Mouse (Mus musculus): ENCODE measurements around the gene Foxred1. TPM values are rescaled to one million over a fixed set of nuclear protein-coding genes. Genes with fewer than 3 reads are reported as not detected.

The Foxred1 gene
- polyA plus RNA-seq, 1 experiment from 2014 or later, result 51.2 TPM

DNA sequence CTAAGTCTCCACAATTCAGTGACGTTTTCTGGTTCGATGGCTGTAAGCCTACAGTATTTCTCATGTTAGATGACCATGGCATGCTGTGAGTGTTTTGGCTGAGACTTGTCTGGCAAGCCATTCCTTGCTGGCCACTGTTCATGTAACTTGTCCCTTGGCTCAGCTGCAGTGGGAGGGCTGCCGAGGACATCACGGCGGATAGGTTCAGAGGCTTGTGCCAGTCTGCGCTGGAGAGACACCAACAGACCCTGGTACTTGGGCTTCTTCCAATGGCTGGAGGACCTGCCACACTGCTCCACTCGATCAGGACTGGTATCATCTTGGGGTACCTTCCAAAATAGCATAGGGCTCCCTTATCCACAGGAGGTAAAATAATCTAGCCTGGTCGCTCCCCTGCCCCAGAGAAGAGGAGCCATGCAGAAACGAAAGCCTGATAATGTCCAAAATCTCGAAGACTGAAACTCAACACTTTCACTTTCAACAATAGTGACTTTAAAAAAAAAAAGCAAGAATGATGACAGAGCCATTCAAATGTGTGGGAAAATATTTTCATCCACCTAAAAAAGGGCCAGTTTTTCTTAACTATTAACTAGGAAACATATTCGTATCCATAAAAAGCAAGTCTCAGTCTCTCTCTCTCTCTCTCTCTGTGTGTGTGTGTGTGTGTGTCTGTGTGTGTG lies 47.7 kb downstream of the Foxred1 start:
- no peak overlapping the region for H3K4me3 ChIP-seq (ENCODE audit: low read depth, low read length)
- 88% methylated on average over 11 of the region's 11 CpGs for WGBS
- no peaks in the 10 kb centered on the region for H3K27me3 ChIP-seq (ENCODE audit: control insufficient read depth, insufficient read depth, low read depth, low read length)
- no peak for ATAC-seq
- 0 out of 2 replicates have a peak, but pooled peaks cover 3% of the 10 kb centered on the region for H3K36me3 ChIP-seq (ENCODE audit: control insufficient read depth, insufficient read depth, low read length)
- 0 out of 2 replicates have a peak, but pooled peaks cover 3% of the 10 kb centered on the region for H3K4me1 ChIP-seq (ENCODE audit: control insufficient read depth, insufficient read depth, low read length)
- H3K9me3 ChIP-seq (replicated peaks; ENCODE audit: control insufficient read depth, low read length, poor library complexity, severe bottlenecking), result no peaks in the 10 kb centered on the region
- no peak overlapping the region for H3K9ac ChIP-seq (ENCODE audit: low read depth, low read length)
- no peak overlapping the region for H3K27ac ChIP-seq (ENCODE audit: low read length)
- no peak overlapping the region for H3K4me2 ChIP-seq (ENCODE audit: low read length)

DNA sequence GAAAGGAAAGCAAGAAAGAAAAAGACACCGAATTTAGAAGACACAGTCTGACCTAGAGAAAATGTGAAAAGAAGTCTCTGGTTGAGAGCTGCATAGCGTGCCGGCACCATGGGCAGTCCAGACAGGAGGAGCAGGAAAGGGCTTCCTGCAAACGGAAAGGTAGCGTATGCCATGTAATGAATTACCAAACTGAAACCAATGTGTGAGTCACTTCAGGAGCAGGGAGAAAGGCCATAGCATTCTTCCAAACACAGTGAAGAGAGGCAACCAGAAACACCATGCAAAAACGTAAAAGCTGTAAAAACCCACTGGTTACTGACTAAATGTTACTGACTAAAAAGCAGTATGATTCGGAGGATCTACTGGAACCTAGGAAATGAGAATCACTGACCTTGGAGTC lies 49.1 kb downstream of the Foxred1 start:
- no peaks in the 10 kb centered on the region for H3K9me3 ChIP-seq (replicated peaks; ENCODE audit: control insufficient read depth, low read length, poor library complexity, severe bottlenecking)
- no peak for ATAC-seq
- no peaks in the 10 kb centered on the region for H3K27me3 ChIP-seq (ENCODE audit: control insufficient read depth, insufficient read depth, low read depth, low read length)
- no peak overlapping the region for H3K9ac ChIP-seq (ENCODE audit: low read depth, low read length)
- 92% methylated on average over 7 of the region's 7 CpGs for WGBS
- H3K36me3 ChIP-seq (ENCODE audit: control insufficient read depth, insufficient read depth, low read length), result 0 out of 2 replicates have a peak, but pooled peaks cover 3% of the 10 kb centered on the region
- H3K27ac ChIP-seq (ENCODE audit: low read length), result no peak overlapping the region
- no peak overlapping the region for H3K4me3 ChIP-seq (ENCODE audit: low read depth, low read length)
- H3K4me1 ChIP-seq (ENCODE audit: control insufficient read depth, insufficient read depth, low read length), result no peaks in the 10 kb centered on the region
- H3K4me2 ChIP-seq (ENCODE audit: low read length), result no peak overlapping the region

DNA sequence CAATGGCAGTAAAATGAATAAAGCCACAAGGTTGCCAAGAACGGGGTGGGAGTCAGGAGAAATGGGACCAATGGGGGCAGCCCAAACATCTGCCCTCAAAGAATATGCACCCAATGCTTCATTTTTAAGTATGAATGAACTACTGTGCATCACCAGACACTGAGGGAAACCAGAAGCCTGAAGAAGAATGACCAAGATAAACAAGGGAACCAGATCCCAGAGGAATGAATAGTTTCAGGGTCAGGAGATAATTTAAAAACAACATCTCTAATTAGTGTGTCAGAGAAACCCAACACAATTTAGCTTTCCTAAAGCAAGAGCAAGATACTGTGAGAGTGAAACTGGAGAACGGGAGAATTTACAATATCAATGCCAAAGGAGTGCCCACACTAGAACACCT lies 50.2 kb downstream of the Foxred1 start:
- WGBS, result 83% methylated on average over 2 of the region's 2 CpGs
- 0 out of 2 replicates have a peak, but pooled peaks cover 5% of the 10 kb centered on the region for H3K36me3 ChIP-seq (ENCODE audit: control insufficient read depth, insufficient read depth, low read length)

DNA sequence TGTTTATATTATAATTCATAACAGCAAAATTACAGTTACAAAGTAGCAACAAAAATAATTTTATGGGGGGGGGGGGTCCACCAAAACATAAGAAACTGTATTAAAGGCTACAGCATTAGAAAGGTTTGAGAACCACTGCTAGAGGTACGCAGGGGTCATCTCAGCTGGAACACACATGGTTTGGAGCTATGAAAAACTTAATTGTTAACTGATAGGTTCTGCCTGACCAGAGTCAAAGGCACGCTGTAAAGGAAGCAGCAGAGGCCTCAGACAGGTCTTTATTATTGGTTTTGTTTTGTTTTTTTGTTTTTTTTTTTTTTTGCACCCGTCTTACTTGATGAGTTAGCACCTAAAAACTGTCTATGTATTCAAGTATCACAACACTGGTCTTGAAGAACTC lies 52.4 kb downstream of the Foxred1 start:
- H3K36me3 ChIP-seq (ENCODE audit: control insufficient read depth, insufficient read depth, low read length), result 0 out of 2 replicates have a peak, but pooled peaks cover 5% of the 10 kb centered on the region
- no peak for ATAC-seq
- H3K27me3 ChIP-seq (ENCODE audit: control insufficient read depth, insufficient read depth, low read depth, low read length), result no peaks in the 10 kb centered on the region
- no peak overlapping the region for H3K4me3 ChIP-seq (ENCODE audit: low read depth, low read length)
- no peak overlapping the region for H3K4me2 ChIP-seq (ENCODE audit: low read length)
- H3K4me1 ChIP-seq (ENCODE audit: control insufficient read depth, insufficient read depth, low read length), result no peaks in the 10 kb centered on the region
- H3K9ac ChIP-seq (ENCODE audit: low read depth, low read length), result no peak overlapping the region
- 92% methylated on average over 3 of the region's 3 CpGs for WGBS
- no peaks in the 10 kb centered on the region for H3K9me3 ChIP-seq (replicated peaks; ENCODE audit: control insufficient read depth, low read length, poor library complexity, severe bottlenecking)
- no peak overlapping the region for H3K27ac ChIP-seq (ENCODE audit: low read length)

More for the DNA sequence above, 50.2 kb downstream of the Foxred1 start:
- Histone ChIP-seq H3K27me3 (ENCODE audit: control insufficient read depth, insufficient read depth, low read depth, low read length) (no peaks in the 10 kb centered on the region), H3K4me2 (ENCODE audit: low read length) (no peak overlapping the region), H3K4me3 (ENCODE audit: low read depth, low read length) (no peak overlapping the region), H3K9ac (ENCODE audit: low read depth, low read length) (no peak overlapping the region), H3K27ac (ENCODE audit: low read length) (no peak overlapping the region), H3K9me3 (replicated peaks; ENCODE audit: control insufficient read depth, low read length, poor library complexity, severe bottlenecking) (no peaks in the 10 kb centered on the region), H3K4me1 (ENCODE audit: control insufficient read depth, insufficient read depth, low read length) (no peaks in the 10 kb centered on the region)
- no peak for ATAC-seq

DNA sequence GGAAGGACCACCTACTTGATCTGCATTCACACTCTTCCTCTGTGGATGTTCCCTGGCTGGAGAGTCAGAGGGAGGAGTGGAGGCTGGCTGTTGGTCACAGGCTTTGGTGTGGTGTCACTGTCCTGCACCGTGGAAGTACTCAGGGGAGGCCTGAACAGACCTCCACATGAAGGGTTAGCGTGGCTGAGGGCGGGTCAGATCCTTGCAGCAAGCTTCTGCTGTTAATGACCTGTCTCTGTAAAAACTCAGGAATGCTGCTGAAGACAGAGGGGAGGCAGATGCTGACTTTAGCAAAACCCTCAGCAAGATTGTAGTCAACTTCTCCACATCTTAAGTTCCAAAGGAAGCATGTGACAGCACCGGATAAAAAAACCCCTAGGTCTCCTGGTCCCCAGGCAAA lies 54.0 kb downstream of the Foxred1 start:
- H3K4me3 ChIP-seq (ENCODE audit: low read depth, low read length), result no peak overlapping the region
- no peaks in the 10 kb centered on the region for H3K27me3 ChIP-seq (ENCODE audit: control insufficient read depth, insufficient read depth, low read depth, low read length)
- H3K4me2 ChIP-seq (ENCODE audit: low read length), result no peak overlapping the region
- no peak overlapping the region for H3K27ac ChIP-seq (ENCODE audit: low read length)
- H3K9ac ChIP-seq (ENCODE audit: low read depth, low read length), result no peak overlapping the region
- H3K9me3 ChIP-seq (replicated peaks; ENCODE audit: control insufficient read depth, low read length, poor library complexity, severe bottlenecking), result no peaks in the 10 kb centered on the region
- H3K36me3 ChIP-seq (ENCODE audit: control insufficient read depth, insufficient read depth, low read length), result 0 out of 2 replicates have a peak, but pooled peaks cover 3% of the 10 kb centered on the region
- ATAC-seq, result no peak
- 95% methylated on average over 4 of the region's 4 CpGs for WGBS
- H3K4me1 ChIP-seq (ENCODE audit: control insufficient read depth, insufficient read depth, low read length), result no peaks in the 10 kb centered on the region

DNA sequence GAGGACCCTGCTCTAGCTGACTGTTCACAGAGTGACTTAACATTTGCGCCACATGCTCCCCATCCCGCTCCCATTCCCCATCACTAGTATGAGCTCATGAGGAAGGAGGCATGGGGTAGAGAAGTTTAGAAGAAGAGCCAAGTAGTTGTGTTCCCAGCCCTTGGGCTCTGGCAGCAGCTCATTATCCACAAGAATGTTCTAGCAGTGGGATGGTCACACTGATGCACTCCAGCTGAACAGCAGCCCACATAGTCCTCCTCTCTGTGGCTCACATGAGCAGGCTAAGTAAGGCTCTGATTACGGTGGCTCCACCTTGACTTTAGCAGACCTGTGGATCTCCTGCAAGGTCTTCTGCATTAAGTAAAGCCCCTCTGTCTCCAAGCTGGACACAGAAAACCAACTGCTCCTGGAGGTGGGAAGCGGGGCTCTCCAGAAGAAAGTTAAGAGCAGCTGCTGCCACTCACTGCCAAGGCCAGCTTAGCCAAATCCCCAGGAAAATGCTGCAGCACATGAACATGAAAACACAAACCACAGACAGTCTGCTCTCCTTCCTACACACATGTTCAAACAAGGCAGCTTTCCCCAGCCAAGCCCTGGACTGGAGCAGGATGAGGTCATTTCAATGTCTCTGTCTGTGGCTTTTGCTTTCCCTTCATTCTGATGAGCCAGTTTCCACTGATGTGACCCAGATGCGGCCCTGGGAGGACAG lies 54.7 kb downstream of the Foxred1 start:
- WGBS, result 96% methylated on average over 5 of the region's 5 CpGs
- no peak for ATAC-seq

More for the DNA sequence above, 54.7 kb downstream of the Foxred1 start:
- H3K9me3 ChIP-seq (replicated peaks; ENCODE audit: control insufficient read depth, low read length, poor library complexity, severe bottlenecking), result no peaks in the 10 kb centered on the region
- 0 out of 2 replicates have a peak, but pooled peaks cover 3% of the 10 kb centered on the region for H3K36me3 ChIP-seq (ENCODE audit: control insufficient read depth, insufficient read depth, low read length)
- H3K9ac ChIP-seq (ENCODE audit: low read depth, low read length), result no peak overlapping the region
- H3K4me2 ChIP-seq (ENCODE audit: low read length), result no peak overlapping the region
- H3K27me3 ChIP-seq (ENCODE audit: control insufficient read depth, insufficient read depth, low read depth, low read length), result no peaks in the 10 kb centered on the region
- no peaks in the 10 kb centered on the region for H3K4me1 ChIP-seq (ENCODE audit: control insufficient read depth, insufficient read depth, low read length)
- no peak overlapping the region for H3K27ac ChIP-seq (ENCODE audit: low read length)
- H3K4me3 ChIP-seq (ENCODE audit: low read depth, low read length), result no peak overlapping the region

Other genes with a start within 250 kb of the Foxred1 start
- gene St3gal4, start 91.8 kb downstream of the Foxred1 start, polyA plus RNA-seq (2015; fragmentation: Nextera tagmentation; extraction: Ambion mirVana), result 15.9 and 17.9 TPM in 2 replicates
- gene Dcps, start 35.0 kb downstream of the Foxred1 start, polyA plus RNA-seq (2015; fragmentation: Nextera tagmentation; extraction: Ambion mirVana), result 73.4 and 79.2 TPM in 2 replicates
- 65.8 and 68.2 TPM in 2 replicates for gene Srpr, start 10.9 kb downstream of the Foxred1 start, polyA plus RNA-seq (2015; fragmentation: Nextera tagmentation; extraction: Ambion mirVana)
- 4.3 and 4.6 TPM in 2 replicates for gene Tirap, start 10.8 kb downstream of the Foxred1 start, polyA plus RNA-seq (2015; fragmentation: Nextera tagmentation; extraction: Ambion mirVana)
- gene Fam118b, start 56.8 kb upstream of the Foxred1 start, polyA plus RNA-seq (2015; fragmentation: Nextera tagmentation; extraction: Ambion mirVana), result 59.1 and 60.7 TPM in 2 replicates
- 16.7 and 18.5 TPM in 2 replicates for gene Rpusd4, start 56.8 kb upstream of the Foxred1 start, polyA plus RNA-seq (2015; fragmentation: Nextera tagmentation; extraction: Ambion mirVana)
- 2.1 and 3.4 TPM in 2 replicates for gene Cdon, start 210.1 kb upstream of the Foxred1 start, polyA plus RNA-seq (2015; fragmentation: Nextera tagmentation; extraction: Ambion mirVana)